Mouse (Mus musculus) lung, adult 2 months (tissue): Measurements from ENCODE around the gene Atp12a.

Source experiments
- CTCF ChIP-seq: fragments of 200-500 bp; IDR thresholded peaks from 2 replicates; pipeline ENCODE4 v1.5.1; 2011; ENCODE audit warnings: mild to moderate bottlenecking, low read length, control low read depth; ENCODE audit not compliant: insufficient read depth
- POLR2A ChIP-seq: fragments of 200-500 bp; IDR thresholded peaks from 2 replicates; pipeline ENCODE4 v1.6.1; 2011; ENCODE audit warnings: low read depth, mild to moderate bottlenecking, control low read depth, low read length, borderline replicate concordance; ENCODE audit errors: extremely low read depth

DNA sequence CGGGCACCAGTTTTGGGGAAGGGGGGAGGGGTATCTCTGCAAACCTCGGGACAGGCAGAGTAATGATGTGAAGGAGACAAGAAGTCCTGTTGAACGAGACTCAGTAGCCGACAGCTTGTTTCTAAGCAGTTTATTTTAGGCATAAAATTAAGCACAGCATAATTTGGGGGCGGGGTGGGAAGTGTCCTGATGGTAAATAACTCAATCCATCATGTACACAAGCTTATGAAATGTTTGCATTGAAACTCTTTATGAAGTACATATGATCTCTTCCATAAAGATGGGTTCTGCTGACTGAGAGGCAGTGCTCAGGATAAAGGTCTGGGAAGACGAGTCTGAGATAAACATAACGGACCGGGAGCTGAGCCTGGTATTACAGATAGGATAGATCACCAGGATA is 9.5 kb upstream of the Atp12a start:
- TF ChIP-seq CTCF (no peak), POLR2A (no peak)
